Mouse (Mus musculus) T-helper 17 cell (primary cell): ENCODE results near the gene 2010106E10Rik.

ENCODE experiments used
- in situ Hi-C, 2 experiments: fragments of 300-600 bp; cut with MboI, MseI; formaldehyde crosslinking; loops; 1 replicate in 1 of 2; 2 replicates in 1 of 2; pipeline ENCODE4 v1.15.1; 2025; ENCODE audit warnings: high pct_unique_total_duplicates in 2 of 2

The 2010106E10Rik gene

GRCm38 (mm10) chrX:112494974-112495373 is at the start of gene 2010106E10Rik:
Gene 2010106E10Rik (plus strand): TSS chrX:112495274.
- in situ Hi-C loops, result no loop called here

- in situ Hi-C loops, result no loop called here
Measured at GRCm38 (mm10) chrX:112505651-112506050, 10.6 kb downstream of the 2010106E10Rik start.

- in situ Hi-C loops, result loop anchor here (5.0 kb wide), 1 partner anchor 378 kb away; no protein-coding TSS in a partner anchor
Measured at GRCm38 (mm10) chrX:112524755-112525154, 29.7 kb downstream of the 2010106E10Rik start.

GRCm38 (mm10) chrX:112543115-112543514 is 48.0 kb downstream of the 2010106E10Rik start:
- in situ Hi-C loops, result no loop called here

GRCm38 (mm10) chrX:112567716-112568115 is 72.6 kb downstream of the 2010106E10Rik start:
- in situ Hi-C loops, result loop anchor here in 1 of 2 experiments (25.0 kb wide), 1 partner anchor 830 kb away; no protein-coding TSS in a partner anchor

GRCm38 (mm10) chrX:112600511-112601305 is 105.6 kb downstream of the 2010106E10Rik start, which contains the start of gene Zfp711:
Gene Zfp711 (plus strand): TSS chrX:112600526.
- in situ Hi-C loops, result no loop called here

GRCm38 (mm10) chrX:112601306-112602120 is 106.4 kb downstream of the 2010106E10Rik start:
- in situ Hi-C loops, result no loop called here
